Mouse (Mus musculus): Measurements from ENCODE around the gene Defa31.
"Not testable (repeated sequence)": the region's sequence is repeated elsewhere in the genome, so short reads cannot be mapped to it uniquely, and the experiment has no call there.

The Defa31 gene

DNA sequence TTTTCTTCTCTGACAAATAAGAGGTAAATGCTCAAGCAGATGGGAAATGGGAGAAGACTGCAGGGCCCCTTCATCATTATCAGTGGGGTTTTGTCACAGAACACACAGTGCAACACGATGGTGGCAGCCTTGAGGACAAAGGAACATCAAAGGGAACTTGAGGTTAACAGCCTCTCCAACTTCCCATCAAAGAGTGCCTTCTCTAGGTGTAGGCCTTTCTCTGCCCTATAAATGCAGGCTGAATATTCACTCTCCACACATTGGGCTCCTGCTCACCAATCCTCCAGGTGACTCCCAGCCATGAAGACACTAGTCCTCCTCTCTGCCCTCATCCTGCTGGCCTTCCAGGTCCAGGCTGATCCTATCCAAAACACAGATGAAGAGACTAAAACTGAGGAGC is at the start of gene Defa31:
Gene Defa31, plus strand, starts transcription at position 301 of the 400 bp plus-strand sequence.
- not testable (repeated sequence) for DNase-seq (ENCODE audit: low spot score in 2 of 2)

DNA sequence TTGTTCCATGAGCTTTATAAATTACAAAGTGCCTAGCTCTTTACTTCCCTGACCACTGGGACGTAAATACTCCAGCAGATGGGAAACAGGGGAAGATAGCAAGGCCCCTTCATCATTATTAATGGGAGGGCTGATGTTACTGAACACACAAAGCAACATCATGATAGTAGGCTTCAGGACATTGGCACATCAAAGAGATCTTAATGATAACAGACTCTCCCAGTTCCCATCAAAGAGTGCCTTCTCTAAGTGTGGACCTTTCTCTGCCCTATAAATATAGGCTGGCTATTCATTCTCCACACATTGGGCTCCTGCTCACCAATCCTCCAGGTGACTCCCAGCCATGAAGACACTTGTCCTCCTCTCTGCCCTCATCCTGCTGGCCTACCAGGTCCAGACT is 29.4 kb upstream of the Defa31 start, which contains the start of gene Defa22:
Gene Defa22, plus strand, starts transcription at position 301 of the 400 bp plus-strand sequence.
- DNase-seq (ENCODE audit: low spot score in 2 of 2), result not testable (repeated sequence)

DNA sequence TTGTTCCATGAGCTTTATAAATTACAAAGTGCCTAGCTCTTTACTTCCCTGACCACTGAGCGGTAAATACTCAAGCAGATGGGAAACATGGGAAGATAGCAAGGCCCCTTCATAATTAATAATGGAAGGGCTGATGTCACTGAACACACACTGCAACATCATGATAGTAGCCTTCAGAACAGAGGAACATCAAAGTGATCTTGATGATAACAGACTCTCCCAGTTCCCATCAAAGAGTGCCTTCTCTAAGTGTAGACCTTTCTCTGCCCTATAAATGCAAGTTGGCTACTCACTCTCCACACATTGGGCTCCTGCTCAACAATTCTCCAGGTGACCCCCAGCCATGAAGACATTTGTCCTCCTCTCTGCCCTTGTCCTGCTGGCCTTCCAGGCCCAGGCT is 9.8 kb downstream of the Defa31 start, which contains the start of gene Gm15293:
Gene Gm15293, plus strand, starts transcription at position 301 of the 400 bp plus-strand sequence.
- DNase-seq (ENCODE audit: low spot score in 2 of 2), result not testable (repeated sequence)
